Mouse (Mus musculus) T-helper 17 cell (primary cell): ENCODE measurements around the gene Lin7c.

ENCODE experiments used
- in situ Hi-C, 2 experiments: fragments of 300-600 bp; cut with MboI, MseI; formaldehyde crosslinking; loops; 1 replicate in 1 of 2; 2 replicates in 1 of 2; pipeline ENCODE4 v1.15.1; 2025; ENCODE audit warnings: high pct_unique_total_duplicates in 2 of 2

Lin7c gene

DNA sequence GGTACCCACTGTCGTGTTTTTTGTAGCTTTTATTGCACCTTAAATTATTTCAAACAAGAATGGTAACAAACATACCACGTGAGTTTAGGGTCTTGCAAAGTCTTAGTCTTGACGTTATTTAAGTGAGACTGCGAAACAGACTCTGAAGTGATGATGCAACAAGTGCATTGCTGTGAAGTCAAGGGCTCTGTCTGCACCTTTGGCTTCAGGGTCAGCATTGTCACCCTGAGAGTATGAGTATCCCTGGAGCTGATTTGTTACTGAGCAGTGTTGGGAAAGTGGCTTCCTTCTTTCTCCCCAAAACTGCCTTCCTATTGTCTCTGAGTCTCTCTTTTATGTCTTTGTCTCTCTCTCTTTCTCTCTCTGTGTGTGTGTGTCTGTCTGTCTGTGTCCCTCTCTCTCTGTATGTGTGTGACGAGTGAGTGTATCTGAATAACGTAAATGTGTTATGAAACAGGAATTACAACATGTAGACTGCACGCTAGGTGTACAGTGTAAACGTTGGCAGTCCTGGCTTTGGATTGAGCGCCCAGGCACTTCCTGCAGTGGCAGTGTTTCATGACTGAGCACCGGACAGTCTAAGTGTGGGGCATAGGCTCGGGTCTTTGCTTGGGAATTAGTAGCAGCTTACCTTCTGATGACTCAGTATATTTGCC is 45.2 kb downstream of the Lin7c start:
- in situ Hi-C loops, result no loop called here

DNA sequence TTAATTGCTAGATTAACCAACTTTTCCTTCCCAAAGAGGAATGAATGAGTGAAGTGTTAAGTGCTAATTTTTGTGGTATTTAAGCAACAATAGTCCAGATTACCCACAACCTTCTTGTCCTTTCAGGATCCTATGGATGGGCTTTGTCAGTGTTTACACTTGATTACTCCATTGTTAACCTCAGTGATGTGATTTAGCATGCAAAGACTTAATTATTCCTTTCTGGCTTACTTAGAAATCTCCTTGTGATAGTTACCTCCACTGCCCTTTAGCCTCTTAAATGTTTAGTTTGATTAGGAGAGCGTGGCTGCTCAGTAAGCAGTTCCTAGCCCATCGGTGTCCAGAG is 45.7 kb downstream of the Lin7c start:
- in situ Hi-C loops, result no loop called here

DNA sequence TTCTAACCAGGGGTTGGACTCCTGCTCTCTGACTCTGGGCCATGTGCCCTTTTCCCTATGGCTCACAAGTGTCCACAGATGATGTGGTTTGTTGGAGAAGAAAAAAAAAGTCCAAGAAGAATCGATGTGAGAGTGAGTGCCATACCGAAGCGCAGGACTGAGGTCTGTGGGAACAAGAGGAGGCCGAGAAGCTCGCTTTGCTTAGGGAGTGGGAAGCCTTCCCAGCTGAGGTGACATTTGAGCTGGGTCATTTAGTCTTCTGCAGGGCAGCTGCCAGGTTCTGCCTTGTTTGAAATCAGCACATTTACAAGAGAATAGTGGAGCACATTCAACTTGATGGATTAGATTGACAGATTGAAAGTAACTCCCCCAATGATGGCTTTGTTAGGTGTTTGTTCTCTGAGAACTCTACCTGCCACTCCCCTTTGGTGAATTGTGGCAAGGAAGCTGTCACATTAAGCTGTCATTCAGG is 51.4 kb downstream of the Lin7c start:
- in situ Hi-C loops, result no loop called here

DNA sequence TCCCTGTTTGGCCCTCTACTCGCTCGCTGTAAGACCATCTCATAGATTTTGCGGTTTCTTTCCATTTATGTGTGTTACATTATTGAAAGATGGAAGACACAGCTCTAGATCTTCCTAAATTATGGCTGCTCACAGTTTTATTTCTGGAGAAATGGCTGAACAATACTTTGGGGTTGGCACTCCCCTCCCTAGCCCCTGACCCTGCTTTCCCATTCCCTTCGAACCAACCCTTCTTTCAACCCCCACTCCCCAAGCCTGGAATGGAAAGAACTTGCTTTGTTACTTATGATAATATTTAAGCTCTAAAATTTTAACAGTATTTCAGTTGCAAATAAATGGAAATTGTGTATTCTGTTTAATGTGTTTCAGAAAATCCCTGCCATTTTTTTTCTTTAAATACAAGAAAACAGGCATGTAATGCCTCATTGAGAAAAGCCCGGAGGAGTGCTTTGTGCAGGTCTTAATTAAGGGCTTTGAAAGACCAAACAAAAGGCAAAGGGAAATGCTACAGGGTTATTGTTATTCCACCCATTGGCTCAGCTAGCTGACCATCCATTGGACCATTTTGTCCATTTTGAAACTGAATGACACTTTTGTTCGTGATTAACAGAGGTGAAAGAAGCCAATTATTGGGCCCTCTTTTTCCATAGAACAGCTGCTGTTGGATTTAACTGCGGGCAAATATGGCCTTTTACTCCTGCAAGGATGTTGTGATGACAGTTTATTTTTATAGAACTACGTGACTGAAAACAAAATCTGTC is 52.3 kb downstream of the Lin7c start:
- in situ Hi-C loops, result no loop called here

DNA sequence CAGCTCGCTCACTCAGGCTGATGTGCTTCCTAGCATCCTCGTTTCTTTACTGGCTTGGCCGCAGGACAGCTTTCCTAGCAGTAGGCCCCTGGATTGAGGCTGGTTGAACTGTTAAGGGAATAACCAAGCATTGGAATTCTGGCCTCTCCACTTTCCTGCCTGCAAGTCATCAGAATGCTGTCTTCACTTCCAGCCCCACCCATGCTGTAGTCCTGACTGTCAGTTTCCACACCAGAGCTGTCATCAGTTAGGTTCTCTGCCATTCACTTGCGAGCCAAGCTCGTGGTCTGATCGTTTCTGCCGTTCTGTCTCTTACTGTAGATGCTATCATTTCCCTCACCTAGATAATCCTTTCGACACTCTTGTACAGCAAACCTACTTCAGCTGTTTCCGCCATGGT is 54.3 kb downstream of the Lin7c start:
- in situ Hi-C loops, result no loop called here

DNA sequence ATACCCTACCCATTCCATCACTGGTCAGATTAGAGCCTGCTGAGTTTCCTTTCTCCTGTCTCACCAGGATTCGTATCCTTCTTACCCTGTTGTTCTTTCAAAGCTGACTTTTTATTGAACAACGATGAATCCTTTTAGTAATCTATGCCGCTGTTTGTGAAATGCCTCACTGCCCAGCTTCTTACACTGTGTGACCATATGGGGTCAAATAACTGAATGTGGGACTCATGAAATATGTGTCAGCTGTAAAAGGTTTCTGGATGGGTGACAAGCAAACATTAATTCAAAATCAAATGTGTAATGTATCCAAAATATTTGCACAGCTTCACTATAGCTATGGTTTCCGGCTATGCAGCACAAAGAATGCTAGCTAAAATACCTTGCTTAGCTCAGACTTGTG is 54.9 kb downstream of the Lin7c start:
- in situ Hi-C loops, result no loop called here

DNA sequence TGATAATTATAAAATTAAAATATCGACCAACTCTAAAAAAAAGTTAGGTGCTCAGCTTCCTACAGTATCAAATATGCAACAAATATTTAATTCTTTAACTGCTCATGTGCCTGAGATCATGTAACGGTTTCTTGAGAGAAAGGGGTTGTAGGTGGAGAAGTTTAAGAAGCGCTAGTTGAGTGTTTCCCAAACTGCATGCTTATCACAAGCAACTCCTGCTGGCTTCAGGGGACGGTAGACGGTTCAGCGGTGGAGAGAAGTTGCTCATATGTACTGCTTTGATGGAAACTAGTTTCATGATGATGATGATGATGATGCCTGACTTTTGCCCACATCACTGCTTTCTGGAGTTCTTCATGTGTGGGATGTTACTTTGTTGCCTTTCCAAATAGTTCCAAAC is 55.8 kb downstream of the Lin7c start:
- in situ Hi-C loops, result no loop called here

DNA sequence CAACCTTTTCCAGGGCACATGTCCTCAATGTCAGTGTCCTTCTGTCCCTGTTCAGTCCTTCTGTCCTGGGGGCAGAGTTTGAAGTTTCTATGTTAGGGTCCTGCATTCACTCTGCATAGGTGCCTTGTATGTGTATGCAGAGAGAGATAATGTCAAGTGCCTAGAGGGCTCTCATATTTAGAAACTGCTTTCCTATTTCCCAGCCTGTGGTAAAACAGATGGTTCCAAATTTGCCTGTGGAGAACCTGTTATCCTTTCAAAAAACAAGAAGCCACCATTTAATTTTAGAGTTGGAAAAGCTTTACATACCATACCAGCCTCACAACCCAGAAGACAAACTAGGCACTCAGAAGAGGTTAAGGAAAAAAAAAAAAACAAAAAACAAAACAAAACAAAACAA is 58.9 kb downstream of the Lin7c start:
- in situ Hi-C loops, result no loop called here

DNA sequence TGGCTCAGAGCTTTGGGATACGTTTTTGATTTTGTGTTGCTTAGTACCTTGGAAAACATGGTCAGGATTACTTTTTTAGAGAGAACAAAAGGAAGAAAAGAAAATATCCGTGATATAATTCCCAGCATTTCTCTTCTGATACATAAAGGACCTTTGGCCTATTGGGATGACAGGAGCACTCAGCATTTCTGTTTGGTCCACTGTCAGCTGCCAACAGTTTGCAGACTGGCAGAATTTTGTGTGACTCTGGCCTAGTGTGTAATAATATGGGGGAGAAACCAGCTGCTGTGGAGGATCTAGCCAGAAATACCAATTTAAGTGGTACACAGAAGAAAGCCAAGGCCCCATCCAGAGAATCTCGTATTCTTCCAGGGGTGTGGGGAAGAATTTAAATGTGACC is 59.7 kb downstream of the Lin7c start:
- in situ Hi-C loops, result no loop called here
